7 mouse cellular contexts compared by ENCODE assay signal in genomic region chr5:130256678-130257271, GRCm38 (mm10). TPM values are rescaled to one million over a fixed set of nuclear protein-coding genes. Genes with fewer than 3 reads are reported as not detected.
DNase-seq lines count a peak whose midpoint lies in the region; ATAC-seq lines count a peak whose summit lies in the region.

No protein-coding gene starts in this region.

- H3K4me3 ChIP-seq in embryonic facial prominence, embryonic 11.5 days (ENCODE audit: low read depth, low read length) = peak overlapping the region; percentile 66
- H3K4me3 ChIP-seq in limb, embryonic 10.5 days = peak overlapping the region; percentile 70
- H3K4me3 ChIP-seq in midbrain, embryonic 13.5 days (replicated peaks) = peak overlapping the region; percentile 75

- under 1% methylated on average over 25 of the region's 25 CpGs for WGBS in embryonic facial prominence, embryonic 11.5 days
- under 1% methylated on average over 25 of the region's 25 CpGs for WGBS in limb, embryonic 10.5 days
- under 1% methylated on average over 25 of the region's 25 CpGs for WGBS in midbrain, embryonic 13.5 days

- peak; percentile 96 for DNase-seq in adrenal gland, postnatal 14 days
- DNase-seq in embryonic facial prominence, embryonic 11.5 days (ENCODE audit: low spot score) = peak; percentile 97
- DNase-seq in kidney, adult 11 months = peak; percentile 98
- DNase-seq in limb, embryonic 10.5 days (ENCODE audit: low spot score) = peak; percentile 88
- peak; percentile 86 for DNase-seq in spleen, adult 12 weeks (ENCODE audit: low spot score)

- no peaks in the 10 kb centered on the region for H3K4me1 ChIP-seq in embryonic facial prominence, embryonic 11.5 days (ENCODE audit: control insufficient read depth, insufficient read depth, low read length)
- peaks cover 23% of the 10 kb centered on the region for H3K4me1 ChIP-seq in limb, embryonic 10.5 days
- peaks cover 32% of the 10 kb centered on the region for H3K4me1 ChIP-seq in midbrain, embryonic 13.5 days (replicated peaks)

- peak overlapping the region; percentile 74 for H3K9ac ChIP-seq in embryonic facial prominence, embryonic 11.5 days (replicated peaks; ENCODE audit: low read length)
- peak overlapping the region; percentile 78 for H3K9ac ChIP-seq in midbrain, embryonic 13.5 days (replicated peaks)

- H3K4me2 ChIP-seq in embryonic facial prominence, embryonic 11.5 days (ENCODE audit: low read depth, low read length) = peak overlapping the region; percentile 62
- H3K4me2 ChIP-seq in midbrain, embryonic 13.5 days (replicated peaks) = peak overlapping the region; percentile 77

- no peaks in the 10 kb centered on the region for H3K9me3 ChIP-seq in embryonic facial prominence, embryonic 11.5 days (replicated peaks; ENCODE audit: control insufficient read depth, low read length)
- H3K9me3 ChIP-seq in limb, embryonic 10.5 days (replicated peaks) = no peaks in the 10 kb centered on the region
- H3K9me3 ChIP-seq in midbrain, embryonic 13.5 days = no peaks in the 10 kb centered on the region

- H3K36me3 ChIP-seq in embryonic facial prominence, embryonic 11.5 days (replicated peaks; ENCODE audit: control insufficient read depth, insufficient read depth, low read depth, low read length) = no peaks in the 10 kb centered on the region; the same call in 1 of the 2 replicates
- H3K36me3 ChIP-seq in limb, embryonic 10.5 days = peaks cover 40% of the 10 kb centered on the region
- peaks cover 19% of the 10 kb centered on the region for H3K36me3 ChIP-seq in midbrain, embryonic 13.5 days

- H3K27me3 ChIP-seq in embryonic facial prominence, embryonic 11.5 days (ENCODE audit: control insufficient read depth, insufficient read depth, low read length) = no peaks in the 10 kb centered on the region
- H3K27me3 ChIP-seq in limb, embryonic 10.5 days (ENCODE audit: low read depth, poor library complexity, severe bottlenecking) = no peaks in the 10 kb centered on the region
- H3K27me3 ChIP-seq in midbrain, embryonic 13.5 days = no peaks in the 10 kb centered on the region

- no peak overlapping the region for H3K27ac ChIP-seq in embryonic facial prominence, embryonic 11.5 days (replicated peaks; ENCODE audit: low read depth, low read length)
- H3K27ac ChIP-seq in limb, embryonic 10.5 days = peak overlapping the region; percentile 88
- peak overlapping the region; percentile 76 for H3K27ac ChIP-seq in midbrain, embryonic 13.5 days

- ATAC-seq in embryonic facial prominence, embryonic 11.5 days (replicated peaks; ENCODE audit: insufficient number of reproducible peaks, low FRiP score, low TSS enrichment, low read depth) = peak; percentile 89
- peak; percentile 79 for ATAC-seq in granulocyte monocyte progenitor cell, adult 5-6 weeks (replicated peaks; ENCODE audit: poor library complexity, severe bottlenecking)
- peak; percentile 95 for ATAC-seq in midbrain, embryonic 13.5 days

RNA-seq across cellular contexts. Expression of gene Tyw1, which starts 1.4 kb away (rescaled TPM):
- 23.7 and 24.4 TPM in 2 replicates for total RNA-seq in adrenal gland, postnatal 14 days (2021)
- polyA plus RNA-seq in embryonic facial prominence, embryonic 11.5 days (2014; fragmentation: Nextera tagmentation; extraction: Ambion mirVana) = 27.8 and 30.1 TPM in 2 replicates
- 12.0 and 16.7 TPM in 2 replicates for total RNA-seq in granulocyte monocyte progenitor cell, adult 5-6 weeks (2014; fragmentation: Nextera tagmentation)
- total RNA-seq in granulocyte monocyte progenitor cell, adult 5-6 weeks (2017) = 31.9 and 37.4 TPM in 2 replicates
- 31.4 and 34.3 TPM in 2 replicates for polyA plus RNA-seq in limb, embryonic 10.5 days (2016; fragmentation: Nextera tagmentation; extraction: Ambion mirVana)
- 24.8 and 25.4 TPM in 2 replicates for polyA plus RNA-seq in midbrain, embryonic 13.5 days (2015; fragmentation: Nextera tagmentation; extraction: Ambion mirVana)

RNA-seq across cellular contexts. Expression of gene Sbds, which starts 1.4 kb away (rescaled TPM):
- 77.1 and 87.0 TPM in 2 replicates for total RNA-seq in adrenal gland, postnatal 14 days (2021)
- 65.1 and 68.2 TPM in 2 replicates for polyA plus RNA-seq in embryonic facial prominence, embryonic 11.5 days (2014; fragmentation: Nextera tagmentation; extraction: Ambion mirVana)
- 47.8 and 52.4 TPM in 2 replicates for total RNA-seq in granulocyte monocyte progenitor cell, adult 5-6 weeks (2014; fragmentation: Nextera tagmentation)
- total RNA-seq in granulocyte monocyte progenitor cell, adult 5-6 weeks (2017) = 61.0 and 101 TPM in 2 replicates
- polyA plus RNA-seq in limb, embryonic 10.5 days (2016; fragmentation: Nextera tagmentation; extraction: Ambion mirVana) = 61.7 and 66.8 TPM in 2 replicates
- 61.2 and 63.6 TPM in 2 replicates for polyA plus RNA-seq in midbrain, embryonic 13.5 days (2015; fragmentation: Nextera tagmentation; extraction: Ambion mirVana)

RNA-seq across cellular contexts. Expression of gene Tmem248, which starts 39.9 kb away (rescaled TPM):
- 46.4 and 51.7 TPM in 2 replicates for total RNA-seq in adrenal gland, postnatal 14 days (2021)
- 34.5 and 37.1 TPM in 2 replicates for polyA plus RNA-seq in embryonic facial prominence, embryonic 11.5 days (2014; fragmentation: Nextera tagmentation; extraction: Ambion mirVana)
- total RNA-seq in granulocyte monocyte progenitor cell, adult 5-6 weeks (2014; fragmentation: Nextera tagmentation) = 64.5 and 70.1 TPM in 2 replicates
- 71.8 and 85.0 TPM in 2 replicates for total RNA-seq in granulocyte monocyte progenitor cell, adult 5-6 weeks (2017)
- 40.2 and 40.5 TPM in 2 replicates for polyA plus RNA-seq in limb, embryonic 10.5 days (2016; fragmentation: Nextera tagmentation; extraction: Ambion mirVana)
- polyA plus RNA-seq in midbrain, embryonic 13.5 days (2015; fragmentation: Nextera tagmentation; extraction: Ambion mirVana) = 22.7 and 24.0 TPM in 2 replicates
